Comparison of ENCODE assay signal across 3 mouse cellular contexts in genomic region chr16:92514896-92515295, GRCm38 (mm10). TPM values are rescaled to one million over a fixed set of nuclear protein-coding genes. Genes with fewer than 3 reads are reported as not detected.
"Had no signal": no experiment of that assay in that cellular context is flagged by ENCODE, and none has a peak within 500 bp of the region (broad histone marks: within the 10 kb centered on the region; RNA-seq: fewer than 3 reads in every experiment).

No protein-coding gene starts in this region.

RNA-seq across cellular contexts. Expression of gene Clic6, which starts 29.4 kb away (rescaled TPM):
- total RNA-seq: gastrocnemius, adult 2 months; gastrocnemius, postnatal 25 days; hematopoietic stem cell, adult 5-6 weeks had no signal
